Mouse (Mus musculus): ENCODE measurements around the gene Ptprn2. TPM values are rescaled to one million over a fixed set of nuclear protein-coding genes. Genes with fewer than 3 reads are reported as not detected.

The Ptprn2 gene
- polyA plus RNA-seq, 1 experiment from 2014 or later = 0.08 TPM

GRCm38 (mm10) chr12:117296792-117297191, 811.3 kb downstream of the Ptprn2 start:
- H3K4me1 ChIP-seq (ENCODE audit: control insufficient read depth, insufficient read depth, low read length) = no peaks in the 10 kb centered on the region
- H3K9me3 ChIP-seq (ENCODE audit: control insufficient read depth, low read length) = no peaks in the 10 kb centered on the region
- H3K27me3 ChIP-seq (ENCODE audit: control insufficient read depth, insufficient read depth, low read length) = no peaks in the 10 kb centered on the region
- H3K4me2 ChIP-seq (replicated peaks; ENCODE audit: low read depth, low read length) = no peak overlapping the region
- no peaks in the 10 kb centered on the region for H3K36me3 ChIP-seq (ENCODE audit: control insufficient read depth, insufficient read depth, low read length)
- no peak overlapping the region for H3K27ac ChIP-seq (ENCODE audit: low read depth, low read length)
- no peak overlapping the region for H3K9ac ChIP-seq (ENCODE audit: low read depth, low read length)
- no peak for ATAC-seq (ENCODE audit: low FRiP score, low TSS enrichment)
- WGBS = 42% methylated on average over 2 of the region's 2 CpGs
- H3K4me3 ChIP-seq (ENCODE audit: low read length) = no peak overlapping the region

GRCm38 (mm10) chr12:117299084-117299483, 813.6 kb downstream of the Ptprn2 start:
- no peak overlapping the region for H3K4me2 ChIP-seq (replicated peaks; ENCODE audit: low read depth, low read length)
- H3K27me3 ChIP-seq (ENCODE audit: control insufficient read depth, insufficient read depth, low read length) = no peaks in the 10 kb centered on the region
- H3K9ac ChIP-seq (ENCODE audit: low read depth, low read length) = no peak overlapping the region
- no peak overlapping the region for H3K4me3 ChIP-seq (ENCODE audit: low read length)
- no peaks in the 10 kb centered on the region for H3K4me1 ChIP-seq (ENCODE audit: control insufficient read depth, insufficient read depth, low read length)
- no peak for ATAC-seq (ENCODE audit: low FRiP score, low TSS enrichment)
- H3K36me3 ChIP-seq (ENCODE audit: control insufficient read depth, insufficient read depth, low read length) = no peaks in the 10 kb centered on the region
- no peak overlapping the region for H3K27ac ChIP-seq (ENCODE audit: low read depth, low read length)
- no peaks in the 10 kb centered on the region for H3K9me3 ChIP-seq (ENCODE audit: control insufficient read depth, low read length)
- 88% methylated on average over 3 of the region's 3 CpGs for WGBS

GRCm38 (mm10) chr12:117304751-117305624, 819.5 kb downstream of the Ptprn2 start:
- no peaks in the 10 kb centered on the region for H3K36me3 ChIP-seq (ENCODE audit: control insufficient read depth, insufficient read depth, low read length)
- H3K27me3 ChIP-seq (ENCODE audit: control insufficient read depth, insufficient read depth, low read length) = no peaks in the 10 kb centered on the region
- H3K9ac ChIP-seq (ENCODE audit: low read depth, low read length) = no peak overlapping the region
- H3K9me3 ChIP-seq (ENCODE audit: control insufficient read depth, low read length) = no peaks in the 10 kb centered on the region
- H3K4me3 ChIP-seq (ENCODE audit: low read length) = no peak overlapping the region
- WGBS = 89% methylated on average over 17 of the region's 17 CpGs
- no peak for ATAC-seq (ENCODE audit: low FRiP score, low TSS enrichment)
- H3K27ac ChIP-seq (ENCODE audit: low read depth, low read length) = no peak overlapping the region
- H3K4me1 ChIP-seq (ENCODE audit: control insufficient read depth, insufficient read depth, low read length) = no peaks in the 10 kb centered on the region
- H3K4me2 ChIP-seq (replicated peaks; ENCODE audit: low read depth, low read length) = no peak overlapping the region

- H3K4me3 ChIP-seq (ENCODE audit: low read length) = no peak overlapping the region
- H3K27ac ChIP-seq (ENCODE audit: low read depth, low read length) = no peak overlapping the region
- 83% methylated on average over 5 of the region's 5 CpGs for WGBS
- H3K9me3 ChIP-seq (ENCODE audit: control insufficient read depth, low read length) = no peaks in the 10 kb centered on the region
- H3K27me3 ChIP-seq (ENCODE audit: control insufficient read depth, insufficient read depth, low read length) = no peaks in the 10 kb centered on the region
- H3K4me1 ChIP-seq (ENCODE audit: control insufficient read depth, insufficient read depth, low read length) = no peaks in the 10 kb centered on the region
- H3K4me2 ChIP-seq (replicated peaks; ENCODE audit: low read depth, low read length) = no peak overlapping the region
- no peaks in the 10 kb centered on the region for H3K36me3 ChIP-seq (ENCODE audit: control insufficient read depth, insufficient read depth, low read length)
- H3K9ac ChIP-seq (ENCODE audit: low read depth, low read length) = no peak overlapping the region
- no peak for ATAC-seq (ENCODE audit: low FRiP score, low TSS enrichment)
Measured at GRCm38 (mm10) chr12:117305625-117306105, 820.1 kb downstream of the Ptprn2 start.

- WGBS = 81% methylated on average over 6 of the region's 6 CpGs
- H3K27ac ChIP-seq (ENCODE audit: low read depth, low read length) = no peak overlapping the region
- H3K4me1 ChIP-seq (ENCODE audit: control insufficient read depth, insufficient read depth, low read length) = no peaks in the 10 kb centered on the region
- H3K9ac ChIP-seq (ENCODE audit: low read depth, low read length) = no peak overlapping the region
- ATAC-seq (ENCODE audit: low FRiP score, low TSS enrichment) = no peak
- no peaks in the 10 kb centered on the region for H3K36me3 ChIP-seq (ENCODE audit: control insufficient read depth, insufficient read depth, low read length)
- H3K4me3 ChIP-seq (ENCODE audit: low read length) = no peak overlapping the region
- H3K9me3 ChIP-seq (ENCODE audit: control insufficient read depth, low read length) = peaks cover 2% of the 10 kb centered on the region; the same call in 1 of the 2 replicates
- H3K27me3 ChIP-seq (ENCODE audit: control insufficient read depth, insufficient read depth, low read length) = no peaks in the 10 kb centered on the region
- H3K4me2 ChIP-seq (replicated peaks; ENCODE audit: low read depth, low read length) = no peak overlapping the region
Measured at GRCm38 (mm10) chr12:117312079-117312478, 826.6 kb downstream of the Ptprn2 start.

- Histone ChIP-seq H3K4me1 (ENCODE audit: control insufficient read depth, insufficient read depth, low read length) (no peaks in the 10 kb centered on the region), H3K4me3 (ENCODE audit: low read length) (no peak overlapping the region), H3K9ac (ENCODE audit: low read depth, low read length) (no peak overlapping the region), H3K27ac (ENCODE audit: low read depth, low read length) (no peak overlapping the region), H3K4me2 (replicated peaks; ENCODE audit: low read depth, low read length) (no peak overlapping the region), H3K9me3 (ENCODE audit: control insufficient read depth, low read length) (peaks cover 5% of the 10 kb centered on the region; the same call in 1 of the 2 replicates), H3K27me3 (ENCODE audit: control insufficient read depth, insufficient read depth, low read length) (no peaks in the 10 kb centered on the region), H3K36me3 (ENCODE audit: control insufficient read depth, insufficient read depth, low read length) (no peaks in the 10 kb centered on the region)
- 68% methylated on average over 2 of the region's 2 CpGs for WGBS
- no peak for ATAC-seq (ENCODE audit: low FRiP score, low TSS enrichment)
Measured at GRCm38 (mm10) chr12:117314987-117315386, 829.5 kb downstream of the Ptprn2 start.

GRCm38 (mm10) chr12:117315661-117316060, 830.1 kb downstream of the Ptprn2 start:
- Histone ChIP-seq H3K9me3 (ENCODE audit: control insufficient read depth, low read length) (peaks cover 5% of the 10 kb centered on the region; the same call in 1 of the 2 replicates), H3K27me3 (ENCODE audit: control insufficient read depth, insufficient read depth, low read length) (no peaks in the 10 kb centered on the region), H3K4me1 (ENCODE audit: control insufficient read depth, insufficient read depth, low read length) (no peaks in the 10 kb centered on the region), H3K4me3 (ENCODE audit: low read length) (no peak overlapping the region), H3K27ac (ENCODE audit: low read depth, low read length) (no peak overlapping the region), H3K36me3 (ENCODE audit: control insufficient read depth, insufficient read depth, low read length) (no peaks in the 10 kb centered on the region), H3K9ac (ENCODE audit: low read depth, low read length) (no peak overlapping the region), H3K4me2 (replicated peaks; ENCODE audit: low read depth, low read length) (no peak overlapping the region)
- ATAC-seq (ENCODE audit: low FRiP score, low TSS enrichment) = no peak
- 84% methylated on average over 3 of the region's 3 CpGs for WGBS

- no peak for ATAC-seq (ENCODE audit: low FRiP score, low TSS enrichment)
- 86% methylated on average over 3 of the region's 3 CpGs for WGBS
- H3K27me3 ChIP-seq (ENCODE audit: control insufficient read depth, insufficient read depth, low read length) = no peaks in the 10 kb centered on the region
- no peak overlapping the region for H3K9ac ChIP-seq (ENCODE audit: low read depth, low read length)
- H3K36me3 ChIP-seq (ENCODE audit: control insufficient read depth, insufficient read depth, low read length) = no peaks in the 10 kb centered on the region
- H3K4me1 ChIP-seq (ENCODE audit: control insufficient read depth, insufficient read depth, low read length) = no peaks in the 10 kb centered on the region
- no peak overlapping the region for H3K27ac ChIP-seq (ENCODE audit: low read depth, low read length)
- H3K4me3 ChIP-seq (ENCODE audit: low read length) = no peak overlapping the region
- peaks cover 5% of the 10 kb centered on the region; the same call in 1 of the 2 replicates for H3K9me3 ChIP-seq (ENCODE audit: control insufficient read depth, low read length)
- H3K4me2 ChIP-seq (replicated peaks; ENCODE audit: low read depth, low read length) = no peak overlapping the region
Measured at GRCm38 (mm10) chr12:117318229-117318628, 832.7 kb downstream of the Ptprn2 start.

GRCm38 (mm10) chr12:117323017-117323416, 837.5 kb downstream of the Ptprn2 start:
- Histone ChIP-seq H3K9me3 (ENCODE audit: control insufficient read depth, low read length) (no peaks in the 10 kb centered on the region), H3K27ac (ENCODE audit: low read depth, low read length) (no peak overlapping the region), H3K4me2 (replicated peaks; ENCODE audit: low read depth, low read length) (no peak overlapping the region), H3K4me3 (ENCODE audit: low read length) (no peak overlapping the region), H3K36me3 (ENCODE audit: control insufficient read depth, insufficient read depth, low read length) (no peaks in the 10 kb centered on the region), H3K27me3 (ENCODE audit: control insufficient read depth, insufficient read depth, low read length) (no peaks in the 10 kb centered on the region), H3K4me1 (ENCODE audit: control insufficient read depth, insufficient read depth, low read length) (no peaks in the 10 kb centered on the region), H3K9ac (ENCODE audit: low read depth, low read length) (no peak overlapping the region)
- WGBS = 87% methylated on average over 3 of the region's 3 CpGs
- ATAC-seq (ENCODE audit: low FRiP score, low TSS enrichment) = no peak
